Mouse (Mus musculus) olfactory bulb, adult 2 months (tissue): Measurements from ENCODE around the gene Ggt6.

Experiments
- CTCF ChIP-seq: fragments of 200-500 bp; IDR thresholded peaks from 2 replicates; pipeline ENCODE4 v1.5.1; 2012; ENCODE audit warnings: low read depth, mild to moderate bottlenecking, low read length, moderate library complexity; ENCODE audit not compliant: insufficient read depth
- POLR2A ChIP-seq: fragments of 200-500 bp; IDR thresholded peaks from 2 replicates; pipeline ENCODE4 v1.6.1; 2012; ENCODE audit warnings: mild to moderate bottlenecking, low read depth, low read length, moderate library complexity; ENCODE audit not compliant: insufficient read depth

GRCm38 (mm10) chr11:72465978-72466693 is 30.8 kb downstream of the Ggt6 start:
- no peak for TF ChIP-seq CTCF
- no peak for TF ChIP-seq POLR2A
